Mouse (Mus musculus) cerebellum, adult 2 months (tissue): ENCODE measurements around the gene Slc13a3.

ENCODE experiments used
- CTCF ChIP-seq: fragments of 200-500 bp; IDR thresholded peaks from 2 replicates; pipeline ENCODE4 v1.5.1; 2011; ENCODE audit warnings: low read depth, mild to moderate bottlenecking, control low read depth, low read length, moderate library complexity, borderline replicate concordance; ENCODE audit not compliant: insufficient read depth
- POLR2A ChIP-seq: fragments of 200-500 bp; IDR thresholded peaks from 2 replicates; pipeline ENCODE4 v1.6.1; 2011; ENCODE audit warnings: low read length, control low read depth, borderline replicate concordance; ENCODE audit not compliant: insufficient read depth

- TF ChIP-seq CTCF (no peak), POLR2A (no peak)
These were observed 53.3 kb downstream of the Slc13a3 start for GRCm38 (mm10) chr2:165419670-165420111.
